Mouse (Mus musculus) layer of hippocampus, adult 9-10 months (tissue): ENCODE data around the gene Pls1.

Experiments used
- DNase-seq: peaks from one replicate; pipeline ENCODE4 v3.0.0; 2022; ENCODE audit warnings: low spot score

Pls1 gene

GRCm38 (mm10) chr9:95803783-95804182 lies 41.3 kb downstream of the Pls1 start:
- no peak for DNase-seq

- no peak for DNase-seq
Measured at GRCm38 (mm10) chr9:95801610-95802451, 43.3 kb downstream of the Pls1 start.

- DNase-seq, result no peak
Measured at GRCm38 (mm10) chr9:95796323-95796722, 48.8 kb downstream of the Pls1 start.

- no peak for DNase-seq
Measured at GRCm38 (mm10) chr9:95795844-95796243, 49.3 kb downstream of the Pls1 start.

- DNase-seq, result no peak
Measured at GRCm38 (mm10) chr9:95795077-95795784, 49.9 kb downstream of the Pls1 start.

GRCm38 (mm10) chr9:95793986-95794744 lies 50.9 kb downstream of the Pls1 start:
- DNase-seq, result no peak

- DNase-seq, result no peak
Measured at GRCm38 (mm10) chr9:95784888-95785511, 60.1 kb downstream of the Pls1 start.

- no peak for DNase-seq
Measured at GRCm38 (mm10) chr9:95783646-95784293, 61.3 kb downstream of the Pls1 start.

GRCm38 (mm10) chr9:95771671-95772070 lies 73.4 kb downstream of the Pls1 start:
- no peak for DNase-seq

- no peak for DNase-seq
Measured at GRCm38 (mm10) chr9:95763218-95763617, 81.9 kb downstream of the Pls1 start.

- no peak for DNase-seq
Measured at GRCm38 (mm10) chr9:95762228-95762627, 82.9 kb downstream of the Pls1 start.

- no peak for DNase-seq
Measured at GRCm38 (mm10) chr9:95761381-95761780, 83.7 kb downstream of the Pls1 start.

- DNase-seq, result no peak
Measured at GRCm38 (mm10) chr9:95750746-95751145, 94.4 kb downstream of the Pls1 start.

GRCm38 (mm10) chr9:95750037-95750511 lies 95.0 kb downstream of the Pls1 start, which contains the start of gene Trpc1:
Trpc1 (minus strand) TSS chr9:95750375.
- DNase-seq, result no peak

GRCm38 (mm10) chr9:95749461-95749928 lies 95.6 kb downstream of the Pls1 start:
- DNase-seq, result no peak

- no peak for DNase-seq
Measured at GRCm38 (mm10) chr9:95747298-95747697, 97.8 kb downstream of the Pls1 start.

GRCm38 (mm10) chr9:95744845-95745613 lies 100.1 kb downstream of the Pls1 start:
- no peak for DNase-seq

GRCm38 (mm10) chr9:95736238-95736637 lies 108.9 kb downstream of the Pls1 start:
- DNase-seq, result no peak

- no peak for DNase-seq
Measured at GRCm38 (mm10) chr9:95712574-95712973, 132.5 kb downstream of the Pls1 start.

- DNase-seq, result no peak
Measured at GRCm38 (mm10) chr9:95708943-95709342, 136.2 kb downstream of the Pls1 start.
